Mouse (Mus musculus) small intestine, adult 2 months (tissue): ENCODE measurements around the gene Clybl. TPM values are rescaled to one million over a fixed set of nuclear protein-coding genes. Genes with fewer than 3 reads are reported as not detected.

Source experiments
- H3K27ac ChIP-seq: fragments of 200-500 bp; 2 replicates; pipeline ENCODE4 v1.5.1; 2012; ENCODE audit warnings: low read depth, low read length, control low read depth, inconsistent platforms; ENCODE audit not compliant: insufficient read depth
- H3K27me3 ChIP-seq: fragments of 200-500 bp; 2 replicates; pipeline ENCODE4 v1.6.1; 2012; ENCODE audit warnings: mild to moderate bottlenecking, moderate library complexity, low read length, inconsistent platforms; ENCODE audit not compliant: control insufficient read depth, insufficient read depth
- H3K36me3 ChIP-seq: fragments of 200-500 bp; 2 replicates; pipeline ENCODE4 v1.6.1; 2012; ENCODE audit warnings: mild to moderate bottlenecking, low read length, control low read depth, inconsistent platforms; ENCODE audit not compliant: control insufficient read depth, insufficient read depth
- H3K4me1 ChIP-seq: fragments of 200-500 bp; 2 replicates; pipeline ENCODE4 v1.6.1; 2012; ENCODE audit warnings: low read length, inconsistent platforms, mixed read lengths; ENCODE audit not compliant: control insufficient read depth, insufficient read depth, insufficient read length
- H3K4me3 ChIP-seq: fragments of 200-500 bp; 2 replicates; pipeline ENCODE4 v1.5.1; 2012; ENCODE audit warnings: low read depth, mild to moderate bottlenecking, control low read depth, inconsistent platforms, low read length, moderate library complexity
- CTCF ChIP-seq: fragments of 200-500 bp; IDR thresholded peaks from 2 replicates; pipeline ENCODE4 v1.5.1; 2012; ENCODE audit warnings: low read depth, mild to moderate bottlenecking, control low read depth, inconsistent platforms, low read length, moderate library complexity, mixed read lengths; ENCODE audit not compliant: insufficient replicate concordance, insufficient read length; ENCODE audit errors: extremely low read depth
- POLR2A ChIP-seq: fragments of 200-500 bp; IDR thresholded peaks from 2 replicates; pipeline ENCODE4 v1.6.1; 2012; ENCODE audit warnings: low read depth, mild to moderate bottlenecking, control low read depth, inconsistent platforms, low read length, moderate library complexity
- WGBS: fragments of 180-500 bp; shearing (Covaris S2); methylation state at CpG from one replicate; pipeline ENCODE4 v1.1.7; 2018; 5-methylcytosine and 5-hydroxymethylcytosine counted together
- polyA plus RNA-seq: library from polyadenylated mRNA; depleted of rRNA; stranded (reverse); fragments of >200 nt; gene quantifications from 2 replicates; pipeline ENCODE4 v1.2.3, GENCODE M21; 2012

Clybl gene
- polyA plus RNA-seq, 1 experiment = 3.1 TPM

DNA sequence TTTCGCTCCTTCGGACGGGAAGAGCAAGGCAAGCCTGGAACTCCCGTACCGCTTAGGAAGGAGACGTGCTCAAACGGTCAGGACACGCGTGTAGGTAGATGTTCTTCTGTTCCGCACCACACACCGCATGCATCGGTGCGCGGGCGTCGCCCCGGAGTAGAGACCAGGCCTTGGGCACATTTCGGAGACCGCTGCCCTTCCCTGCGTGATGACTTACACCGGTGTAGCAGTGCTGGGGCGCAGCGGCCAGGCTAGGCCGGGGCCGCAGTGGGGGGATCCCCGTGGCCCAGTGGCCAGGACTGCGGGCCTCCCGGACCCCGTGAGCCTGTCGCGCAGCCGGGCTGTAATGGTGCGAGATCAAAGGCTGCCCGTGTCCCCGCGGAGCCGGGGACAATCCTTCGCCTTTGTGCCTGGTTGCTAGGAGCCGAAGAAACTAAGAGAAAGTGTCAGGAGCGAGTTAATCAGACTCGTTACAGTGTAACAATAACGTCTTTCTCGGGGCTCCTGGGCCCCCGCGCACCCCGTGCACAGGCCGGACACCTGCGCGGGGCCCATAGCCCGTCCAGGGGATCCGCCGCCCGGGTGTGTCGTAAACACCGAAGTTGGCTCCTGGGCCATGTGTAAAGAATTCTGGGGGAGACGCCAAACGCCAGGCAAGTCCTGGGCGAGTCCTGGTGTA, 225.2 kb downstream of the Clybl start:
- no peak for TF ChIP-seq POLR2A
- no peak for TF ChIP-seq CTCF
- peak overlapping the region; percentile 42 for H3K4me3 ChIP-seq

GRCm38 (mm10) chr14:122412841-122413541, 231.5 kb downstream of the Clybl start:
- 65% methylated on average over 2 of the region's 2 CpGs for WGBS
- no peaks in the 10 kb centered on the region for H3K4me1 ChIP-seq
- TF ChIP-seq POLR2A (no peak), CTCF (no peak)
- no peaks in the 10 kb centered on the region for H3K27me3 ChIP-seq
- no peak overlapping the region for H3K27ac ChIP-seq
- H3K4me3 ChIP-seq = no peak overlapping the region
- no peaks in the 10 kb centered on the region for H3K36me3 ChIP-seq

More for the DNA sequence above, 225.2 kb downstream of the Clybl start:
- H3K36me3 ChIP-seq = no peaks in the 10 kb centered on the region
- H3K4me1 ChIP-seq = no peaks in the 10 kb centered on the region
- H3K27ac ChIP-seq = no peak overlapping the region
- H3K27me3 ChIP-seq = peaks cover 15% of the 10 kb centered on the region
- WGBS = 2% methylated on average over 58 of the region's 58 CpGs

GRCm38 (mm10) chr14:122413542-122413928, 232.0 kb downstream of the Clybl start:
- WGBS = 85% methylated on average over 2 of the region's 2 CpGs
- TF ChIP-seq POLR2A = no peak
- TF ChIP-seq CTCF = no peak

DNA sequence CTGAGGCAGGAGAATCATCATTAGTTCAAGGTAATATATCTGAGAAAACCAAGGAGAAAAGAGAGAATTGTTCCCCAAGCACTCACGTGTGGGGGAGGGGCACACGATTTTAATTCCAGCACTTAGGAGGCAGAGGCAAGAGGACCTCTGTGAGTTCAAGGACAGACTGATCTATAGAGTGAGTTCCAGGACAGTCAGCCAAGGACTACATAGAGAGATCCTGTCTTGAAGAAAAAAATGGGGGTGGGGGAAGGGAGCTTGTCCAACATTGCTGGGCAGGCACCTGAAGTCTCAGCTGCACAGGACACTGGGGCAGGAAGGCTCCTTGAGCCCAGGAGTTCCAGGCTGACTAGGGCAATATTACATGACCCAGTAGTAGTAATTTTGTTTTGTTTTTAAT, 233.3 kb downstream of the Clybl start:
- Histone ChIP-seq H3K27ac (no peak overlapping the region), H3K27me3 (no peaks in the 10 kb centered on the region), H3K4me1 (no peaks in the 10 kb centered on the region), H3K36me3 (no peaks in the 10 kb centered on the region), H3K4me3 (no peak overlapping the region)
- TF ChIP-seq POLR2A = no peak
- TF ChIP-seq CTCF = no peak
- WGBS = 93% methylated on average over 2 of the region's 2 CpGs

More at GRCm38 (mm10) chr14:122413542-122413928, 232.0 kb downstream of the Clybl start:
- H3K27me3 ChIP-seq = no peaks in the 10 kb centered on the region
- no peaks in the 10 kb centered on the region for H3K4me1 ChIP-seq
- no peaks in the 10 kb centered on the region for H3K36me3 ChIP-seq
- no peak overlapping the region for H3K4me3 ChIP-seq
- H3K27ac ChIP-seq = no peak overlapping the region

- Histone ChIP-seq H3K4me1 (no peaks in the 10 kb centered on the region), H3K36me3 (no peaks in the 10 kb centered on the region), H3K27me3 (no peaks in the 10 kb centered on the region), H3K4me3 (no peak overlapping the region), H3K27ac (no peak overlapping the region)
- TF ChIP-seq CTCF (no peak), POLR2A (no peak)
- 49% methylated on average over 4 of the region's 4 CpGs for WGBS
These were observed 234.8 kb downstream of the Clybl start for GRCm38 (mm10) chr14:122416166-122416771.

- 92% methylated on average over 3 of the region's 3 CpGs for WGBS
- H3K27me3 ChIP-seq = no peaks in the 10 kb centered on the region
- H3K27ac ChIP-seq = no peak overlapping the region
- TF ChIP-seq POLR2A (no peak), CTCF (no peak)
- H3K36me3 ChIP-seq = no peaks in the 10 kb centered on the region
- no peaks in the 10 kb centered on the region for H3K4me1 ChIP-seq
- no peak overlapping the region for H3K4me3 ChIP-seq
These were observed 242.9 kb downstream of the Clybl start for GRCm38 (mm10) chr14:122424441-122424840.

- H3K27me3 ChIP-seq = no peaks in the 10 kb centered on the region
- no peak for TF ChIP-seq POLR2A
- TF ChIP-seq CTCF = no peak
- H3K36me3 ChIP-seq = no peaks in the 10 kb centered on the region
- H3K4me1 ChIP-seq = no peaks in the 10 kb centered on the region
- 41% methylated on average over 10 of the region's 10 CpGs for WGBS
- no peak overlapping the region for H3K4me3 ChIP-seq
- H3K27ac ChIP-seq = no peak overlapping the region
These were observed 245.2 kb downstream of the Clybl start for GRCm38 (mm10) chr14:122426529-122427203.
